Mouse (Mus musculus): Measurements from ENCODE around the gene Rpp21.
A peak's percentile ranks its signal among the peaks of the same experiment; 100 is the strongest.

The Rpp21 gene

GRCm38 (mm10) chr17:36257969-36258368 is at the start of gene Rpp21:
TSS of gene Rpp21 (minus strand) at chr17:36258069.
- no peak for DNase-seq (ENCODE audit: low read depth in 1 of 2, low spot score in 2 of 2)

DNA sequence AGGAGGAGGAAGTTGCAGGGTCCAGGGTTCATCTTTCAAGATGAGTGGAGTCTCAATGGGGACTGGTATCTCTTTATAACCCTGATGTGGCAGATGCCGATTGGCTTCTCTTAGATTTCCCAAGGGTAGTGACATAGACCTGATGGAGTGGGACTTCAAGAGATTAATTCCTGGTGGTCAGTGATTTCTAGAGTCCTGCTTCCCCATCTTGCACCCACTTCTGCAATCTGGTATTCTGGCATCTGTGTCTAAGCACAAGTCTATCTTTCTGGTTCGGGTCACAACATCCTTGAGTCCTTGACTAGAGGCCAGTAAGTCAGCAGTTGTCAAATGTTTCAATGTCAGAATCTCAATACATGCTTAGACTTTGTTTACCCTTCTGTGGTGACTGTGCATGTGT is 28.5 kb upstream of the Rpp21 start, which contains the start of gene H2-M10.2:
Gene H2-M10.2 (minus strand): TSS at position 101 of the 400 bp plus-strand sequence.
- no peak for DNase-seq (ENCODE audit: low read depth in 1 of 2, low spot score in 2 of 2)

DNA sequence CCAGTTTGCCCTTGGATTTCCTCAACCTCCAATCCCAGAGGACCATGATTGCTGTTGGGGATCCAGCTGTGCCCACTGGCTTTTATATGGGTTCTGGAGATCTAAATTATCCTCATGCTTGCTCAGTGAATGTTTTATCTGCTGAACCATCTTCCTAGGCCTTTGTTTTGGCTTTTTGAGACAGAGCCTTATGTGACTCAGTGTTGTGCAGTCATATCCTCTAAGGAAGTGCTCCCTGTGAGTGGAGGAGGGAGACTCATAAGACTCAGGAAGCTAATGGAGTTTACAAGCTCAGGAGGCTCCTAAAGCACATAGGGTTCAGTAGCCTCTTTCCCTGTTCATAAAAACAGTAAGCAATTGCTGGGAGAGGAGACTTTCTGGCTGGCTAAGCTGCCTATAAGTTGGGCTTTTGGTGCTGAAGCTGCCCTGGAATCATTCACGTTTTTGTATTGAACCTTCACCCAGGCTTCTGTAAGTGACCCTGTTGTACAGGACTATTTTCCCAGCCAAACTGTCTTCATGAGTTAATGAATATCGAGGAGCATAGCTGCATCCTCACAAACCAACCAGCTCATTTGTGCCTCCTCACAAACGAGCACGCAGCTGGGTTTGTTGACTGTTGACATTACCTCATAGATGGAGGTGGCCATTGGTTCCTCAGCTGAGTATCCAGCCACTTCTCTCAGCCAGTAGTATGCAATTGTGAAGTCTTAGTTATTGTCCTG is 23.8 kb upstream of the Rpp21 start:
- DNase-seq (ENCODE audit: low read depth in 1 of 2, low spot score in 2 of 2) = no peak

GRCm38 (mm10) chr17:36274776-36275175 is 16.9 kb upstream of the Rpp21 start:
- DNase-seq (ENCODE audit: low read depth in 1 of 2, low spot score in 2 of 2) = no peak

- DNase-seq (ENCODE audit: low read depth in 1 of 2, low spot score in 2 of 2) = no peak
Measured at GRCm38 (mm10) chr17:36273796-36274195, 15.9 kb upstream of the Rpp21 start.

- DNase-seq (ENCODE audit: low read depth in 1 of 2, low spot score in 2 of 2) = no peak
Measured at GRCm38 (mm10) chr17:36272643-36273366, 14.9 kb upstream of the Rpp21 start.

DNA sequence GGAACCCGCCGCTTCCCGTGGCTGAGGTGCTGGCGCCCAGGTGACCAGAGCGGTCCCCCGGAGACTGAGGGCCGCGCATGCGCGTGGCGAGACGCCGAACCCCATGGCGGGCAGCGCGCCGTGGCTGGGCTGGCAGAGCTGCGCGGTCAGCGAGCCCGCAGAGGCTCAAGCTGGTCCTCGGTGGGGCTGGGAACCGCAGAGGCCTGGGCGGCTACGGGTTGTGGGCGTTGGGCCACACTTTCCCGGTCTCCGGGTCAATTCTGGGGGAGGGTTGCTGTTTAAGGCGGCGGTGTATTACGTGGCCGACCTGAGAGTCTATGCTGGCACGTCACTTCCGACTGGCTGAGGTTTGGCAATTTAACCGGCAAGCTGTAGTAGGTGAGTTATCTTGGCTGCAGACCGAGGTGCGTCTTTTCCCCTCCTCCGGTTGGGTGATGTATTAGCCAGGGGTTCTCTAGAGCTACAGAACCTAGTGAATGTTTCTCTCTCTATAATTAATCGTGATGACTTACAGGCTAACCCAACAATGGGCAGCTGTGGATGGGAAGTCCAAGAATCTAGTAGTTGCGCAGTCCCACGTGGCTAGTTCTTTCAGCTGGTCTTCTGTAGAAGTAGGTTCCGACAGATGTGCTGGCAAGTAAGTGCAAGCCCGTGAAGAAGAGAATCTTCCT is 13.9 kb upstream of the Rpp21 start, which contains the start of gene Trim39:
Gene Trim39 (minus strand): TSS at position 662 of the 671 bp plus-strand sequence.
- peak; percentile 66 to 83 for DNase-seq (ENCODE audit: low read depth in 1 of 2, low spot score in 2 of 2)

- peak; percentile 64 to 87 for DNase-seq (ENCODE audit: low read depth in 1 of 2, low spot score in 2 of 2)
Measured at GRCm38 (mm10) chr17:36270956-36271585, 13.2 kb upstream of the Rpp21 start.

GRCm38 (mm10) chr17:36265834-36266233 is 8.0 kb upstream of the Rpp21 start:
- DNase-seq (ENCODE audit: low read depth in 1 of 2, low spot score in 2 of 2) = peak in 1 of 2 experiments; percentile 40

DNA sequence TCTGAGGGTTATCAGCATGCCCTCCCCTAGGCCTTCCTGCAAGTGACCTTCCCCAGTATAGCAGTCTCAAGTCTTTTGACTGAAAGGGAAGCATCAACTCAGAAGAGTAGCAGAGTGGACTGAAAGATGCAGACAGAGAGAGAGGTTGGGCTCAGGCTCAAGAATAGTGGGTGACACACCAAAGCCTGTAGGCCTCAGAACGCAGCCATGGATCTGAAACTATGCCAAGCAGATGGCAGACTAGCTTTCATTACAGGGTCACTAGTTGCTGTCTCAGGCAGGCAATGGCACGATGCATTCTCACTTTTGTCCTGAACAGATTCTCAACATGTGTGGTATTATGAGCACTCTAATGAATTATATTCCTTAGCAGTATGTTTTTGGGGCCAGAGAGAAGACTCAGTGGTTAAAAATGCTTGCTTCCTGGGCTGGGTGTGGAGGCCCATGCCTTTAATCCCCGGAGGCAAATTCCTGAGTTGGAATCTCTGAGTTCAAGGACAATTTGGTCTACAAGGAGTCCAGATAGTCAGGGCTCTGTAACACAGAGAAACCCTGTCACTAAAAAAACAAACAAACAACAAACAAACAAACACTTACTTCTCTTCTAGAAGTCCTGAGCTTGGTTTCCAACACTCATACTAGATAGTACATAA is 6.5 kb upstream of the Rpp21 start:
- no peak for DNase-seq (ENCODE audit: low read depth in 1 of 2, low spot score in 2 of 2)

- peak in 1 of 2 experiments; percentile 37 for DNase-seq (ENCODE audit: low read depth in 1 of 2, low spot score in 2 of 2)
Measured at GRCm38 (mm10) chr17:36261511-36262166, 3.8 kb upstream of the Rpp21 start.

DNA sequence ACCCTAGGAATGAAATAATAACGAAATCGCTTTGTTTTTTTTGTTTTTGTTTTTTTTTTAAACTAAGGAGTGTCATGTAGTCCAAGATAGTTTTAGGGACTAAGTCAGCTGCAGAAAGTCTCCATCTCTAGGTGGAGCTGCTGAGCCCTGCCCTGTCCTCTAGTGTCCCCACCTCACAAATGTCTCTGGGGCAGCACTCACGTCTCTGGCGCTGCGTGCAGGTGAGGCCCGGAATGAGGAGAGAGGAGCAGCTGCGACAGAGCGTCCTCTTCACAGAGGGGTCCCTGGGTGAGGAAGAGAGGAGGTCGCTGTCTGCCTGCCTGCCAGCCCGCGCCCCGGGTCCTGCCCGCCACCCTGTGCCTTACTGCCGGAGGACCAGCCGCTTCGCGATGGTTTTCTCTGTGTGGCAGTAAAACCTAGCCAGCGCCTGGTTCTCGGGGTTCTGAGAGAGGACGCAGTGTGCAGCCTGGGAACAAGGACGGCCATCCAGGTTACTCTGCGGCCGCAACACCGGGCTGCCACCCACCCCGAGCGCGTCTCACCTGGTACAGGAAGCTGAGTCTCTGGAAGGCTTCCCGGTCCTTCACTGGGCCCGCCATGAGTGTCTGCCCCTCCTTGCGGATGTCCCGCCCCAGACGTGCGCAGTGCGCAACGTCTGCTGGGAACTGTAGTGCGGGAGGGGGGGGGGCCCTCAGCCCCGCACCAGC is 475 bp downstream of the Rpp21 start:
- DNase-seq (ENCODE audit: low read depth in 1 of 2, low spot score in 2 of 2) = peak in 1 of 2 experiments; percentile 25

DNA sequence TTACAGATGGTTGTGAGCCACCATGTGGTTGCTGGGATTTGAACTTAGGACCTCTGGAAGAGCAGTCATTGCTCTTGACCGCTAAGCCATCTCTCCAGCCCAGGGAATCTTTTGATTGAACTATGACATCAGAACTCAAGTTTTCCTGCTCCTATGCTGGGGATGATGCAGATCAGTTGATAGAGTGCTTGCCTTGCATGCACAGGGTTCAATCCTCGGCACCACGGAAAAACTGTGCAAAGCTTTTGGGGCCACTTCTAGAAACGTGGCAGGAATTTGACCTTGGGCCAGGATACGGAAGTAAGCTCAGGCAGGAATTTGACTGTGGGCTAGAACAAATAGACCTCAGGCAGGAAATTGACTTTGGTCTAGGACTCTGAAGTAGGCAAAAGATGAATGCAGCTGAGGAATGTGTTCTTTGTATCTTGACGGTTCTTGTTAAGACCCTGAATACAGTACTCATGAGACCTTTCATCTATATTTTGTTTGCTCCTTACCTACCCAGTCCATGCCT is 4.7 kb downstream of the Rpp21 start:
- no peak for DNase-seq (ENCODE audit: low read depth in 1 of 2, low spot score in 2 of 2)

DNA sequence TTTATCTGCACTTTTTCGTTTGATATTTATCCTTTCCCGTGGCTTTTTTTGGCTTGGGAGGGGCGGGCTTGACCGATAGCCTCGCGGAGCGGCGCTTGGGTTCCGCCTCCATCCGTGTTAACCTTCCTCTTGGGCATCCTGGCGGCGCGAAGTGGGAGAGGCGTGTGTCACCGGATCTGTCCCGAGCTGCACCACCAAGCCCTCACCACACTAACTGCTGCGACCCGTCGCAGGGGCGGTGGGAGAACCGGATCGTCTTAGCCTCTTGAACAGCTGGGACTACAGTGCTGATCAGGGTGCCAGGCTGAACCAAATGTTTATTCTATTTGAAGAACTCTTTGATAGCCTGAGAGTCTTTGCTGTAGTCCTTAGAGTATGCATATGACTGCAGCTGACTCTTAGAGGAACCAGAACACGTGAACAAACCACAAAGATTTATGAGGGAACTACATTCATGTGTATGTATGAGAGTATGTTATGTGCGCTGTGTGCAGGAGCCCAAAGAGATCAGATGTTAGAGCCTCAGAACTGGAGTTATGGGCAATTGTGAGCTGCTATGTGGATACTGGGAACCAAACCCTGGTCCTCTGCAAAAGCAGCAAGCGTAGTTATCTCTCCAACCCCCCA is 5.5 kb downstream of the Rpp21 start:
- peak; percentile 14 to 56 for DNase-seq (ENCODE audit: low read depth in 1 of 2, low spot score in 2 of 2)

DNA sequence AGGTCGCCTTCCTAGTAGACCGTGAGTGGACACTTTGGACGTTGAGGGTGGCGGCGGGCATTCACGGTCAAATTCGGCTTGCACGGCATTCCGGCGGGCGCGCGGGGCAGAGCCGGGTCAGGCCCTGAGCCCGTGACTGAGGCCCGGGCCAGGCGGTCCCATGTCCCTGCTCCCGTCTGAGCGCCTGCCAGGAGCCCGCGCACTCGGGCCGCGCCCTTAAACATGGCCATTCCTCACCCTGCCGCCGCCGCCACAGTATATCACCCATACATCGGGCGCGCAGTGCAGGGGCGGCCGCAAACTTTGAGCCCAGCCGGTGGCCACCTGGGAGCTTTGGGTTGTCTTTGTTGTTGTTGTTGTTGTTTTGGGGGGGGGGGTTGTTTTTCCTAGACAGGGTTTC is 9.0 kb downstream of the Rpp21 start:
- no peak for DNase-seq (ENCODE audit: low read depth in 1 of 2, low spot score in 2 of 2)

- no peak for DNase-seq (ENCODE audit: low read depth in 1 of 2, low spot score in 2 of 2)
Measured at GRCm38 (mm10) chr17:36245741-36246140, 12.1 kb downstream of the Rpp21 start.

GRCm38 (mm10) chr17:36244031-36244430 is 13.8 kb downstream of the Rpp21 start:
- DNase-seq (ENCODE audit: low read depth in 1 of 2, low spot score in 2 of 2) = no peak

DNA sequence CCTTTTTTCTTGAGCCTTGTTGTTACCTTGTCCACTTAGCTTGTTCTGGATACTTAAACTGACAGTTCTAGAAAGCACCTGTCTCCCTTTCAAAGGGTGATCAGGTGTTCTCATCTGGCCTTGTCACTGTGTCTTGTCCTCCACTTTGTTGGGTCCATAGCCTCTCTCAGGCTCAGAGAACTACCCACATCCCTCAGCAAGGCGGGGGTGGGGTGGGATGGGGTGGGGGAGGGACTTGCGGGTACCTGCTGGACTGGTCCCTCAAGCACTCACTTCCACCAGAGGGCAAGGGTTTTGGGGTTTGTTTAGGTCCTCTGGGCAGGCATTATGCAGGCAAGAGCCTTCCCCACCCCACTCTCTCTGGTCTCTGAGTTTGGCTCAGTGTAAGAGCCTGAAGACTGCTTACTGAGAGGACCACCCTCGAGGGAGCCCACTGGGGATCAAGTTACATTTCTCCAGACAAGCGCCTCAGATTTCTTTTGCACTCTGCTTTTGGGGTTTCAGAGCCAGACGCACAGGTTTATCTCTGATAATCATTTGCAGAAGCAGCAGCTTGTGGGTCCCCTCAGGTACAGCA is 17.1 kb downstream of the Rpp21 start:
- DNase-seq (ENCODE audit: low read depth in 1 of 2, low spot score in 2 of 2) = no peak
